Mouse (Mus musculus): Measurements from ENCODE around the gene Dph5.
"Not testable (repeated sequence)": the region's sequence is repeated elsewhere in the genome, so short reads cannot be mapped to it uniquely, and the experiment has no call there.

The Dph5 gene

GRCm38 (mm10) chr3:115893166-115893565 is 5.5 kb downstream of the Dph5 start:
- DNase-seq = no peak

GRCm38 (mm10) chr3:115898354-115898948 is 10.8 kb downstream of the Dph5 start:
- no peak for DNase-seq

GRCm38 (mm10) chr3:115902301-115902956 is 14.8 kb downstream of the Dph5 start:
- DNase-seq = no peak

- DNase-seq = no peak
These were observed 17.4 kb downstream of the Dph5 start for GRCm38 (mm10) chr3:115905067-115905466.

GRCm38 (mm10) chr3:115905567-115905966 is 17.9 kb downstream of the Dph5 start:
- DNase-seq = no peak

- DNase-seq = not testable (repeated sequence)
These were observed 19.8 kb downstream of the Dph5 start for GRCm38 (mm10) chr3:115907406-115907805.

GRCm38 (mm10) chr3:115924401-115925190 is 37.0 kb downstream of the Dph5 start:
- no peak for DNase-seq

- no peak for DNase-seq
These were observed 38.9 kb downstream of the Dph5 start for GRCm38 (mm10) chr3:115926531-115926930.

GRCm38 (mm10) chr3:115931701-115932100 is 44.1 kb downstream of the Dph5 start:
- DNase-seq = no peak

GRCm38 (mm10) chr3:115933293-115934186 is 45.9 kb downstream of the Dph5 start:
- DNase-seq = no peak

GRCm38 (mm10) chr3:115936734-115937599 is 49.3 kb downstream of the Dph5 start:
- peak; percentile 36 to 43 for DNase-seq

GRCm38 (mm10) chr3:115937807-115938206 is 50.2 kb downstream of the Dph5 start:
- DNase-seq = no peak

- no peak for DNase-seq
These were observed 52.9 kb downstream of the Dph5 start for GRCm38 (mm10) chr3:115940510-115940909.

- no peak for DNase-seq
These were observed 53.8 kb downstream of the Dph5 start for GRCm38 (mm10) chr3:115941464-115941863.

GRCm38 (mm10) chr3:115944376-115944775 is 56.7 kb downstream of the Dph5 start:
- no peak for DNase-seq

- no peak for DNase-seq
These were observed 58.6 kb downstream of the Dph5 start for GRCm38 (mm10) chr3:115946272-115946671.

- DNase-seq = no peak
These were observed 61.7 kb downstream of the Dph5 start for GRCm38 (mm10) chr3:115949220-115949920.

- DNase-seq = no peak
These were observed 62.6 kb downstream of the Dph5 start for GRCm38 (mm10) chr3:115949921-115950877.

- DNase-seq = no peak
These were observed 63.6 kb downstream of the Dph5 start for GRCm38 (mm10) chr3:115951221-115951620.

GRCm38 (mm10) chr3:115952356-115952755 is 64.7 kb downstream of the Dph5 start:
- no peak for DNase-seq
